Mouse (Mus musculus) layer of hippocampus, adult 2 months (tissue): Measurements from ENCODE around the gene Anks1b. TPM values are rescaled to one million over a fixed set of nuclear protein-coding genes. Genes with fewer than 3 reads are reported as not detected.

ENCODE experiments used
- DNase-seq, 2 experiments: peaks; one replicate each; pipeline ENCODE4 v3.0.0; 2022; ENCODE audit warnings: low spot score in 2 of 2
- H3K27ac ChIP-seq: fragments of 200-600 bp; 2 replicates; pipeline ENCODE4 v1.8.1; 2022
- H3K4me3 ChIP-seq: fragments of 200-600 bp; 2 replicates; pipeline ENCODE4 v1.8.1; 2022; ENCODE audit warnings: mild to moderate bottlenecking
- CTCF ChIP-seq: fragments of 200-600 bp; conservative IDR thresholded peaks from 2 replicates; pipeline ENCODE4 v1.8.1; 2022; ENCODE audit warnings: antibody characterized with exemption, mild to moderate bottlenecking, moderate library complexity
- total RNA-seq, 2 experiments: library from RNA; stranded (reverse); gene quantifications; 2 replicates each; pipeline ENCODE4 v1.2.3; 2021

Anks1b gene
- total RNA-seq, 2 experiments from 2014 or later: 540 to 541 TPM

GRCm38 (mm10) chr10:90273311-90273710, 400.0 kb downstream of the Anks1b start:
- no peak overlapping the region for H3K4me3 ChIP-seq
- no peak for DNase-seq
- no peak for TF ChIP-seq CTCF
- no peak overlapping the region for H3K27ac ChIP-seq

- no peak overlapping the region for H3K27ac ChIP-seq
- no peak for TF ChIP-seq CTCF
- no peak for DNase-seq
- no peak overlapping the region for H3K4me3 ChIP-seq
Observed at GRCm38 (mm10) chr10:90286589-90286988, 413.3 kb downstream of the Anks1b start.

GRCm38 (mm10) chr10:90303249-90303648, 429.9 kb downstream of the Anks1b start:
- DNase-seq: no peak
- TF ChIP-seq CTCF: no peak
- Histone ChIP-seq H3K27ac (peak overlapping the region; percentile 67; the same call in 1 of the 2 replicates), H3K4me3 (no peak overlapping the region)

- Histone ChIP-seq H3K4me3 (no peak overlapping the region), H3K27ac (no peak overlapping the region)
- no peak for TF ChIP-seq CTCF
- DNase-seq: no peak
Observed at GRCm38 (mm10) chr10:90306156-90306555, 432.8 kb downstream of the Anks1b start.

GRCm38 (mm10) chr10:90307931-90308555, 434.7 kb downstream of the Anks1b start:
- peak; percentile 51 to 77 for DNase-seq
- no peak; the same call in 1 of the 2 replicates for TF ChIP-seq CTCF
- Histone ChIP-seq H3K27ac (peak overlapping the region; percentile 88), H3K4me3 (no peak overlapping the region)

GRCm38 (mm10) chr10:90329781-90330180, 456.5 kb downstream of the Anks1b start:
- no peak overlapping the region for H3K4me3 ChIP-seq

GRCm38 (mm10) chr10:90345394-90345793, 472.1 kb downstream of the Anks1b start:
- no peak for TF ChIP-seq CTCF
- DNase-seq: no peak
- H3K4me3 ChIP-seq: no peak overlapping the region
- peak overlapping the region; percentile 21; the same call in 1 of the 2 replicates for H3K27ac ChIP-seq

More at GRCm38 (mm10) chr10:90329781-90330180, 456.5 kb downstream of the Anks1b start:
- no peak for DNase-seq
- no peak overlapping the region for H3K27ac ChIP-seq
- TF ChIP-seq CTCF: no peak

GRCm38 (mm10) chr10:90356258-90356657, 482.9 kb downstream of the Anks1b start:
- Histone ChIP-seq H3K27ac (no peak overlapping the region), H3K4me3 (no peak overlapping the region)
- DNase-seq: no peak
- TF ChIP-seq CTCF: no peak

GRCm38 (mm10) chr10:90357169-90357907, 484.0 kb downstream of the Anks1b start:
- TF ChIP-seq CTCF: no peak
- no peak overlapping the region for H3K27ac ChIP-seq
- DNase-seq: no peak
- no peak overlapping the region for H3K4me3 ChIP-seq

- no peak for TF ChIP-seq CTCF
- no peak for DNase-seq
Observed at GRCm38 (mm10) chr10:90369015-90369414, 495.7 kb downstream of the Anks1b start.

GRCm38 (mm10) chr10:90370751-90371150, 497.4 kb downstream of the Anks1b start:
- H3K4me3 ChIP-seq: no peak overlapping the region
- H3K27ac ChIP-seq: no peak overlapping the region
- TF ChIP-seq CTCF: peak; percentile 51
- DNase-seq: no peak

More at GRCm38 (mm10) chr10:90369015-90369414, 495.7 kb downstream of the Anks1b start:
- H3K4me3 ChIP-seq: no peak overlapping the region
- H3K27ac ChIP-seq: no peak overlapping the region

GRCm38 (mm10) chr10:90373469-90373868, 500.2 kb downstream of the Anks1b start:
- no peak overlapping the region for H3K27ac ChIP-seq
- peak in 1 of 2 experiments; percentile 58 for DNase-seq
- no peak overlapping the region for H3K4me3 ChIP-seq
- TF ChIP-seq CTCF: peak; percentile 79

GRCm38 (mm10) chr10:90376605-90377004, 503.3 kb downstream of the Anks1b start:
- no peak for TF ChIP-seq CTCF
- H3K4me3 ChIP-seq: no peak overlapping the region
- DNase-seq: no peak
- H3K27ac ChIP-seq: no peak overlapping the region
